Mouse (Mus musculus) liver, embryonic 15.5 days (tissue): ENCODE data around the gene Hbb-bt. TPM values are rescaled to one million over a fixed set of nuclear protein-coding genes. Genes with fewer than 3 reads are reported as not detected.
A peak's percentile ranks its signal among the peaks of the same experiment; 100 is the strongest.
"Not testable (repeated sequence)": the region's sequence is repeated elsewhere in the genome, so short reads cannot be mapped to it uniquely, and the experiment has no call there.

Source experiments
- ATAC-seq: fragments of 200-750 bp; cut with Nextera tagmentation; 2 replicates; pipeline ENCODE4 v1.8.0; 2017; ENCODE audit warnings: moderate number of reproducible peaks, mild to moderate bottlenecking, moderate library complexity; ENCODE audit not compliant: insufficient read depth
- H3K27ac ChIP-seq: fragments of 300-500 bp; sonication (generic); replicated peaks from 2 replicates; pipeline ENCODE4 v1.5.1; 2015; ENCODE audit warnings: mild to moderate bottlenecking, inconsistent platforms
- H3K27me3 ChIP-seq: fragments of 300-500 bp; sonication (generic); 2 replicates; pipeline ENCODE4 v1.6.1; 2015; ENCODE audit warnings: mild to moderate bottlenecking, inconsistent platforms
- H3K36me3 ChIP-seq: fragments of 300-500 bp; sonication (generic); replicated peaks from 2 replicates; pipeline ENCODE4 v1.6.1; 2015; ENCODE audit warnings: moderate library complexity, mild to moderate bottlenecking, inconsistent platforms
- H3K4me1 ChIP-seq: fragments of 300-500 bp; sonication (generic); replicated peaks from 2 replicates; pipeline ENCODE4 v1.6.1; 2015; ENCODE audit warnings: inconsistent platforms
- H3K4me2 ChIP-seq: fragments of 300-500 bp; sonication (generic); 2 replicates; pipeline ENCODE4 v1.6.1; 2015; ENCODE audit warnings: moderate library complexity, mild to moderate bottlenecking, inconsistent platforms
- H3K4me3 ChIP-seq: fragments of 300-500 bp; sonication (generic); replicated peaks from 2 replicates; pipeline ENCODE4 v1.5.1; 2015; ENCODE audit warnings: mild to moderate bottlenecking, inconsistent platforms
- H3K9ac ChIP-seq: fragments of 300-500 bp; sonication (generic); 2 replicates; pipeline ENCODE4 v1.6.1; 2015; ENCODE audit warnings: moderate library complexity, mild to moderate bottlenecking, inconsistent platforms
- H3K9me3 ChIP-seq: fragments of 300-500 bp; sonication (generic); replicated peaks from 2 replicates; pipeline ENCODE4 v1.6.1; 2016; ENCODE audit warnings: inconsistent platforms
- whole genome bisulfite sequencing: fragments of 180-500 bp; shearing (Covaris S2); methylation state at CpG from one replicate; pipeline ENCODE4 v1.1.7; 2015; ENCODE audit warnings: mixed read lengths; ENCODE audit not compliant: insufficient replicate concordance; 5-methylcytosine and 5-hydroxymethylcytosine counted together
- polyA plus RNA-seq: library from polyadenylated mRNA; unstranded; fragments of >200 nt; fragmentation: Nextera tagmentation; extraction: Ambion mirVana; gene quantifications from 2 replicates; pipeline ENCODE4 v1.2.1, GENCODE M21; 2015

The Hbb-bt gene
- 48,050 and 52,773 TPM in 2 replicates for polyA plus RNA-seq

GRCm38 (mm10) chr7:103813766-103814165 is at the start of gene Hbb-bt:
TSS of gene Hbb-bt (minus strand) at chr7:103813996.
- H3K27ac ChIP-seq: peak within 1 kb of the TSS; percentile 96
- 37% methylated on average over 3 of the region's 3 CpGs for WGBS
- peak; percentile 82 for ATAC-seq
- no peaks in the 10 kb centered on the region for H3K36me3 ChIP-seq
- H3K27me3 ChIP-seq: no peaks in the 10 kb centered on the region
- peaks cover 17% of the 10 kb centered on the region for H3K4me1 ChIP-seq
- no peaks in the 10 kb centered on the region for H3K9me3 ChIP-seq
- peak within 1 kb of the TSS; percentile 60 for H3K9ac ChIP-seq
- H3K4me3 ChIP-seq: peak within 1 kb of the TSS; percentile 58
- H3K4me2 ChIP-seq: peak within 1 kb of the TSS; percentile 66

GRCm38 (mm10) chr7:103861531-103861930 is 47.7 kb upstream of the Hbb-bt start:
- peak overlapping the region; percentile 47 for H3K4me2 ChIP-seq
- peak overlapping the region; percentile 95 for H3K27ac ChIP-seq
- H3K9me3 ChIP-seq: no peaks in the 10 kb centered on the region
- WGBS: 44% methylated on average over 3 of the region's 3 CpGs
- H3K4me1 ChIP-seq: peaks cover 62% of the 10 kb centered on the region
- ATAC-seq: no peak
- peak overlapping the region; percentile 61 for H3K9ac ChIP-seq
- H3K27me3 ChIP-seq: no peaks in the 10 kb centered on the region
- H3K4me3 ChIP-seq: no peak overlapping the region
- no peaks in the 10 kb centered on the region for H3K36me3 ChIP-seq

GRCm38 (mm10) chr7:103860855-103861254 is 47.1 kb upstream of the Hbb-bt start:
- 0% methylated on average over 1 of the region's 1 CpGs for WGBS
- Histone ChIP-seq H3K27ac (peak overlapping the region; percentile 95), H3K9me3 (no peaks in the 10 kb centered on the region), H3K9ac (peak overlapping the region; percentile 46), H3K4me1 (peaks cover 57% of the 10 kb centered on the region), H3K4me2 (peak overlapping the region; percentile 47), H3K4me3 (no peak overlapping the region), H3K36me3 (no peaks in the 10 kb centered on the region), H3K27me3 (no peaks in the 10 kb centered on the region)
- ATAC-seq: peak; percentile 81

- peak overlapping the region; percentile 51 for H3K4me2 ChIP-seq
- H3K9ac ChIP-seq: peak overlapping the region; percentile 37
- no peak overlapping the region for H3K4me3 ChIP-seq
- H3K27me3 ChIP-seq: no peaks in the 10 kb centered on the region
- H3K9me3 ChIP-seq: no peaks in the 10 kb centered on the region
- peak overlapping the region; percentile 95 for H3K27ac ChIP-seq
- 8% methylated on average over 2 of the region's 2 CpGs for WGBS
- peak; percentile 88 for ATAC-seq
- no peaks in the 10 kb centered on the region for H3K36me3 ChIP-seq
- H3K4me1 ChIP-seq: peaks cover 60% of the 10 kb centered on the region
These were observed 45.3 kb upstream of the Hbb-bt start for GRCm38 (mm10) chr7:103859076-103859475.

GRCm38 (mm10) chr7:103854669-103855068 is 40.9 kb upstream of the Hbb-bt start:
- 29% methylated on average over 1 of the region's 1 CpGs for whole genome bisulfite sequencing

GRCm38 (mm10) chr7:103853090-103853489 is 39.3 kb upstream of the Hbb-bt start, which contains the start of gene Hbb-y:
TSS of gene Hbb-y (minus strand) at chr7:103853216.
- H3K9me3 ChIP-seq: no peaks in the 10 kb centered on the region
- H3K4me1 ChIP-seq: peaks cover 46% of the 10 kb centered on the region
- ATAC-seq: no peak
- no peak within 1 kb of the TSS for H3K4me3 ChIP-seq
- no peak within 1 kb of the TSS for H3K9ac ChIP-seq
- H3K4me2 ChIP-seq: no peak within 1 kb of the TSS
- peak within 1 kb of the TSS; percentile 71 for H3K27ac ChIP-seq
- 47% methylated on average over 2 of the region's 2 CpGs for WGBS
- no peaks in the 10 kb centered on the region for H3K27me3 ChIP-seq
- no peaks in the 10 kb centered on the region for H3K36me3 ChIP-seq

More at GRCm38 (mm10) chr7:103854669-103855068, 40.9 kb upstream of the Hbb-bt start:
- H3K4me3 ChIP-seq: no peak overlapping the region
- no peaks in the 10 kb centered on the region for H3K36me3 ChIP-seq
- no peaks in the 10 kb centered on the region for H3K9me3 ChIP-seq
- 0 out of 2 replicates have a peak, but pooled peaks have one; percentile 7 for ATAC-seq
- H3K9ac ChIP-seq: no peak overlapping the region
- H3K4me2 ChIP-seq: no peak overlapping the region
- H3K27ac ChIP-seq: peak overlapping the region; percentile 71
- peaks cover 48% of the 10 kb centered on the region for H3K4me1 ChIP-seq
- H3K27me3 ChIP-seq: no peaks in the 10 kb centered on the region

- H3K4me3 ChIP-seq: no peak overlapping the region
- ATAC-seq: peak; percentile 74
- 12% methylated on average over 1 of the region's 2 CpGs for WGBS
- H3K27ac ChIP-seq: peak overlapping the region; percentile 72
- H3K4me1 ChIP-seq: peaks cover 38% of the 10 kb centered on the region
- no peaks in the 10 kb centered on the region for H3K27me3 ChIP-seq
- peak overlapping the region; percentile 24; the same call in 1 of the 2 replicates for H3K9ac ChIP-seq
- H3K36me3 ChIP-seq: no peaks in the 10 kb centered on the region
- H3K9me3 ChIP-seq: no peaks in the 10 kb centered on the region
- peak overlapping the region; percentile 30 for H3K4me2 ChIP-seq
These were observed 30.9 kb upstream of the Hbb-bt start for GRCm38 (mm10) chr7:103844525-103845325.

- Histone ChIP-seq H3K27me3 (no peaks in the 10 kb centered on the region), H3K27ac (peak within 1 kb of the TSS; percentile 49; the same call in 1 of the 2 replicates), H3K4me2 (no peak within 1 kb of the TSS), H3K4me1 (peaks cover 31% of the 10 kb centered on the region), H3K36me3 (no peaks in the 10 kb centered on the region), H3K4me3 (no peak within 1 kb of the TSS), H3K9ac (no peak within 1 kb of the TSS), H3K9me3 (no peaks in the 10 kb centered on the region)
- ATAC-seq: no peak
- WGBS: 58% methylated on average over 2 of the region's 2 CpGs
These were observed 29.2 kb upstream of the Hbb-bt start, which contains the start of gene Hbb-bh1 for GRCm38 (mm10) chr7:103843034-103843433. TSS of gene Hbb-bh1 (minus strand) at chr7:103843164.

GRCm38 (mm10) chr7:103840268-103840667 is 26.5 kb upstream of the Hbb-bt start, which contains the start of gene Hbb-bh2:
TSS of gene Hbb-bh2 (minus strand) at chr7:103840520.
- H3K4me1 ChIP-seq: peaks cover 29% of the 10 kb centered on the region
- peak within 1 kb of the TSS; percentile 19; the same call in 1 of the 2 replicates for H3K9ac ChIP-seq
- 60% methylated on average over 3 of the region's 3 CpGs for WGBS
- no peak within 1 kb of the TSS for H3K4me2 ChIP-seq
- ATAC-seq: peak; percentile 20; the same call in 1 of the 2 replicates
- no peak within 1 kb of the TSS for H3K4me3 ChIP-seq
- H3K36me3 ChIP-seq: no peaks in the 10 kb centered on the region
- no peaks in the 10 kb centered on the region for H3K27me3 ChIP-seq
- peak within 1 kb of the TSS; percentile 67 for H3K27ac ChIP-seq
- no peaks in the 10 kb centered on the region for H3K9me3 ChIP-seq

GRCm38 (mm10) chr7:103827808-103828207 is 14.0 kb upstream of the Hbb-bt start, which contains the start of gene Hbb-bs:
TSS of gene Hbb-bs (minus strand) at chr7:103828096.
- H3K4me2 ChIP-seq: peak within 1 kb of the TSS; percentile 51
- peak within 1 kb of the TSS; percentile 57 for H3K9ac ChIP-seq
- H3K4me3 ChIP-seq: peak within 1 kb of the TSS; percentile 52
- peaks cover 33% of the 10 kb centered on the region for H3K4me1 ChIP-seq
- peak; percentile 83 for ATAC-seq
- WGBS: 33% methylated on average over 4 of the region's 4 CpGs
- H3K27me3 ChIP-seq: no peaks in the 10 kb centered on the region
- no peaks in the 10 kb centered on the region for H3K36me3 ChIP-seq
- no peaks in the 10 kb centered on the region for H3K9me3 ChIP-seq
- peak within 1 kb of the TSS; percentile 98 for H3K27ac ChIP-seq

GRCm38 (mm10) chr7:103827139-103827538 is 13.3 kb upstream of the Hbb-bt start:
- no CpG with 5 or more reads among the region's 2 CpGs for WGBS
- H3K9me3 ChIP-seq, ATAC-seq, H3K27ac ChIP-seq, H3K4me2 ChIP-seq, H3K27me3 ChIP-seq, H3K4me3 ChIP-seq, H3K9ac ChIP-seq, H3K36me3 ChIP-seq: not testable (repeated sequence)
- peaks cover 33% of the 10 kb centered on the region for H3K4me1 ChIP-seq
